8 mouse cellular contexts compared by ENCODE assay signal in the genomic region with DNA sequence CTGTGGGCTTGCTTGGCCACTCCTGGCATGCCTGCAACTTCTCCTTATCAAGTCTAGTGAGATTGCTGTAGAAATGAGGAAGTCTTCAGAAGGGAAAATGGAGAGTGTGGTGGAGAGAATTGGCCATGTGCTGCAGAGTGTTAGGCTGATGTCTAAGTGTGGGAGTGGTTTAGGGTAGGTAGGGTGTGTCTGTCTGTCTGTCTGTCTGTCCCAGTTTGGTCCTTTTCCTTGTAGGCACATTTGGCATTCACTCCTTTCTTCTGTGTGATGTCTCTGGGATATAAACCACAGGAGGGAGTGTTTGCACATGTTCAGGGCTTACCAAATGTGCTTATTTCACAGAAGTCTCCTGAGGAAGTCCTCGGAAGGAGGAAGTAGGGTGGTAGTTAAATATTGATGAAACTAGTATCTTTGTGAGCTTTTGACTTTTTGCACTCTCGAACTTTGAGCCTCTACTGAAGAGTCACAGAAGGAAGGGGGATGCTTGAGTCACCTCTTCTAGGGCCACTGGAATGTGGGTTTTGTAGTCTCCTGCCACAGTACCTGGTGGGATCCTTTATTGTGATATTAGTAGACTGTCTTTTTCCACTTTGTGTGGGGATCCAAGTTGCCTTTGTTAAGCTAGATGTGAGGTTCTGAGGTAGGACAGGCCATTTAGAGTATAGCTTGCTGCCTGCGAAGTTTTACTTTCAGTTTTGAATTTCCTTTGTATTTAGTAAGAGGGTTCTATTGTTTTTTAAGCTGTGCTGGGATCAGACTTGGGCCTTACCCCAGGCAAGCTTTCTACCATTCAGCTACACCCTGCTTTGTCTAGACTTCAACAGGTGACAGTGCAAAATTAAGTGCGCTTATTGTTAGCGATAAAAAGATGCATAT. TPM values are rescaled to one million over a fixed set of nuclear protein-coding genes. Genes with fewer than 3 reads are reported as not detected.
DNase-seq lines count a peak whose midpoint lies in the region; ATAC-seq lines count a peak whose summit lies in the region.

No protein-coding gene starts in this region.

- H3K36me3 ChIP-seq in embryonic facial prominence, embryonic 15.5 days, result no peaks in the 10 kb centered on the region
- H3K36me3 ChIP-seq in intestine, embryonic 15.5 days, result no peaks in the 10 kb centered on the region

- no peaks in the 10 kb centered on the region for H3K9me3 ChIP-seq in embryonic facial prominence, embryonic 15.5 days (replicated peaks)
- no peaks in the 10 kb centered on the region for H3K9me3 ChIP-seq in intestine, embryonic 15.5 days

- H3K4me1 ChIP-seq in embryonic facial prominence, embryonic 15.5 days, result peaks cover 62% of the 10 kb centered on the region
- peaks cover 49% of the 10 kb centered on the region for H3K4me1 ChIP-seq in intestine, embryonic 15.5 days (replicated peaks)

- DNase-seq in kidney, adult 11 months, result peak; percentile 49
- DNase-seq in kidney, postnatal 10 days, result no peak
- peak; percentile 57 for DNase-seq in lung, postnatal 25 days (ENCODE audit: low spot score)
- DNase-seq in embryo, embryonic 9.5 days (ENCODE audit: extremely low spot score), result no peak
- no peak for DNase-seq in thymus, postnatal 36 days
- DNase-seq in Muller cell, postnatal 12 days (ENCODE audit: inconsistent ontology term), result no peak

- H3K27ac ChIP-seq in embryonic facial prominence, embryonic 15.5 days (replicated peaks), result peak overlapping the region; percentile 34; the same call in 1 of the 2 replicates
- H3K27ac ChIP-seq in intestine, embryonic 15.5 days, result peak overlapping the region; percentile 86

- no peaks in the 10 kb centered on the region for H3K27me3 ChIP-seq in embryonic facial prominence, embryonic 15.5 days
- H3K27me3 ChIP-seq in intestine, embryonic 15.5 days (replicated peaks), result no peaks in the 10 kb centered on the region

- H3K4me3 ChIP-seq in embryonic facial prominence, embryonic 15.5 days (replicated peaks), result peak overlapping the region; percentile 88
- H3K4me3 ChIP-seq in intestine, embryonic 15.5 days (replicated peaks), result peak overlapping the region; percentile 83

- no peak for ATAC-seq in embryonic facial prominence, embryonic 15.5 days (ENCODE audit: insufficient number of reproducible peaks, low FRiP score, low TSS enrichment, low read depth)
- ATAC-seq in intestine, embryonic 15.5 days, result peak; percentile 50

- peak overlapping the region; percentile 66 for H3K4me2 ChIP-seq in embryonic facial prominence, embryonic 15.5 days (replicated peaks)
- peak overlapping the region; percentile 73 for H3K4me2 ChIP-seq in intestine, embryonic 15.5 days (replicated peaks)

- 69% methylated on average over 5 of the region's 5 CpGs for WGBS in embryonic facial prominence, embryonic 15.5 days
- 50% methylated on average over 5 of the region's 5 CpGs for WGBS in intestine, embryonic 15.5 days

- H3K9ac ChIP-seq in embryonic facial prominence, embryonic 15.5 days, result peak overlapping the region; percentile 18; the same call in 1 of the 2 replicates
- H3K9ac ChIP-seq in intestine, embryonic 15.5 days, result peak overlapping the region; percentile 31; the same call in 1 of the 2 replicates

RNA-seq across cellular contexts. Expression of a gene that starts 9.2 kb away (rescaled TPM):
- polyA plus RNA-seq in embryonic facial prominence, embryonic 15.5 days (2015; fragmentation: Nextera tagmentation; extraction: Ambion mirVana), result 439 and 441 TPM in 2 replicates
- 562 and 582 TPM in 2 replicates for polyA plus RNA-seq in intestine, embryonic 15.5 days (2015; fragmentation: Nextera tagmentation; extraction: Ambion mirVana)

RNA-seq across cellular contexts. Expression of a gene that starts 22.3 kb away (rescaled TPM):
- polyA plus RNA-seq in embryonic facial prominence, embryonic 15.5 days (2015; fragmentation: Nextera tagmentation; extraction: Ambion mirVana), result 0.36 and 0.42 TPM in 2 replicates
- polyA plus RNA-seq in intestine, embryonic 15.5 days (2015; fragmentation: Nextera tagmentation; extraction: Ambion mirVana), result 0.25 and 0.33 TPM in 2 replicates

RNA-seq across cellular contexts. Expression of a gene that starts 29.2 kb away (rescaled TPM):
- 175 and 176 TPM in 2 replicates for polyA plus RNA-seq in embryonic facial prominence, embryonic 15.5 days (2015; fragmentation: Nextera tagmentation; extraction: Ambion mirVana)
- polyA plus RNA-seq in intestine, embryonic 15.5 days (2015; fragmentation: Nextera tagmentation; extraction: Ambion mirVana), result 141 and 164 TPM in 2 replicates

RNA-seq across cellular contexts. Expression of a gene that starts 30.2 kb away (rescaled TPM):
- 132 and 149 TPM in 2 replicates for polyA plus RNA-seq in embryonic facial prominence, embryonic 15.5 days (2015; fragmentation: Nextera tagmentation; extraction: Ambion mirVana)
- 188 TPM in 2 replicates for polyA plus RNA-seq in intestine, embryonic 15.5 days (2015; fragmentation: Nextera tagmentation; extraction: Ambion mirVana)

Comparison
In these comparisons a context has a peak if more than half of its experiments do, and no peak if none do; other contexts are left out.
1. DNase-seq: peak in kidney, adult 11 months (single experiment) and lung, postnatal 25 days (single experiment); none in kidney, postnatal 10 days (single experiment), embryo, embryonic 9.5 days (single experiment), thymus, postnatal 36 days (0 of 2) and Muller cell, postnatal 12 days (single experiment).